Mouse (Mus musculus) liver, postnatal 0 days (tissue): ENCODE measurements around the gene Slc8a3. TPM values are rescaled to one million over a fixed set of nuclear protein-coding genes. Genes with fewer than 3 reads are reported as not detected.

Source experiments
- ATAC-seq: fragments of 200-750 bp; cut with Nextera tagmentation; 2 replicates; pipeline ENCODE4 v1.8.0; 2017; ENCODE audit warnings: mild to moderate bottlenecking, moderate library complexity
- DNase-seq: peaks from one replicate; pipeline ENCODE4 v3.0.0-alpha.2; 2016
- H3K27ac ChIP-seq: fragments of 300-500 bp; sonication (generic); 2 replicates; pipeline ENCODE4 v1.5.1; 2014; ENCODE audit warnings: antibody characterized with exemption, moderate library complexity, mild to moderate bottlenecking, low read depth
- H3K27me3 ChIP-seq: fragments of 300-500 bp; sonication (generic); 2 replicates; pipeline ENCODE4 v1.6.1; 2014; ENCODE audit warnings: low read length, control low read depth, mixed read lengths; ENCODE audit not compliant: insufficient read depth
- H3K36me3 ChIP-seq: fragments of 300-500 bp; sonication (generic); replicated peaks from 2 replicates; pipeline ENCODE4 v1.6.1; 2014; ENCODE audit warnings: mild to moderate bottlenecking, control low read depth, low read length, moderate library complexity, mixed read lengths; ENCODE audit not compliant: insufficient read depth
- H3K4me1 ChIP-seq: fragments of 300-500 bp; sonication (generic); 2 replicates; pipeline ENCODE4 v1.6.1; 2014; ENCODE audit warnings: antibody characterized with exemption, mild to moderate bottlenecking, control low read depth; ENCODE audit not compliant: insufficient read depth
- H3K4me2 ChIP-seq: fragments of 300-500 bp; sonication (generic); 2 replicates; pipeline ENCODE4 v1.6.1; 2014; ENCODE audit warnings: low read depth, mild to moderate bottlenecking, low read length, moderate library complexity, mixed read lengths
- H3K4me3 ChIP-seq: fragments of 300-500 bp; sonication (generic); 2 replicates; pipeline ENCODE4 v1.5.1; 2014; ENCODE audit warnings: low read depth, low read length
- H3K9ac ChIP-seq: fragments of 300-500 bp; sonication (generic); replicated peaks from 2 replicates; pipeline ENCODE4 v1.6.1; 2014; ENCODE audit warnings: mild to moderate bottlenecking, moderate library complexity
- H3K9me3 ChIP-seq: fragments of 300-500 bp; sonication (generic); 2 replicates; pipeline ENCODE4 v1.6.1; 2016; ENCODE audit warnings: mild to moderate bottlenecking, control low read depth, low read length, mixed read lengths
- CTCF ChIP-seq: sonication (generic); IDR thresholded peaks from 2 replicates; pipeline ENCODE4 v1.5.1; 2016; ENCODE audit warnings: antibody characterized with exemption, low read depth
- EP300 ChIP-seq: IDR thresholded peaks from 2 replicates; pipeline ENCODE4 v1.6.1; 2016; ENCODE audit warnings: antibody characterized with exemption, low read depth, mild to moderate bottlenecking
- WGBS: fragments of 180-500 bp; shearing (Covaris S2); extraction: QIAGEN DNeasy Blood & Tissue Kit; methylation state at CpG from one replicate; pipeline ENCODE4 v1.1.7; 2014; ENCODE audit not compliant: insufficient replicate concordance; 5-methylcytosine and 5-hydroxymethylcytosine counted together
- polyA plus RNA-seq: library from polyadenylated mRNA; unstranded; fragments of >200 nt; fragmentation: Nextera tagmentation; extraction: Ambion mirVana; gene quantifications from 2 replicates; pipeline ENCODE4 v1.2.1, GENCODE M21; 2015

Gene Slc8a3
- polyA plus RNA-seq, 1 experiment from 2014 or later: 0.05 TPM

- H3K4me1 ChIP-seq: no peaks in the 10 kb centered on the region
- no peak overlapping the region for H3K4me3 ChIP-seq
- 78% methylated on average over 4 of the region's 4 CpGs for WGBS
- H3K27ac ChIP-seq: no peak overlapping the region
- DNase-seq (no peak), ATAC-seq (no peak)
- no peaks in the 10 kb centered on the region for H3K27me3 ChIP-seq
- 0 out of 2 replicates have a peak, but pooled peaks cover 3% of the 10 kb centered on the region for H3K36me3 ChIP-seq
- no peak for TF ChIP-seq EP300
- TF ChIP-seq CTCF: no peak
- no peak overlapping the region for H3K9ac ChIP-seq
- H3K4me2 ChIP-seq: no peak overlapping the region
- no peaks in the 10 kb centered on the region for H3K9me3 ChIP-seq
These were observed 159.1 kb downstream of the Slc8a3 start for GRCm38 (mm10) chr12:81173893-81174292.

GRCm38 (mm10) chr12:81173011-81173410 is 160.0 kb downstream of the Slc8a3 start:
- no peak for TF ChIP-seq CTCF
- no peak for TF ChIP-seq EP300
- WGBS: 61% methylated on average over 3 of the region's 3 CpGs
- Histone ChIP-seq H3K9me3 (no peaks in the 10 kb centered on the region), H3K4me3 (no peak overlapping the region), H3K9ac (no peak overlapping the region), H3K36me3 (0 out of 2 replicates have a peak, but pooled peaks cover 3% of the 10 kb centered on the region), H3K27me3 (no peaks in the 10 kb centered on the region), H3K4me1 (no peaks in the 10 kb centered on the region), H3K27ac (no peak overlapping the region), H3K4me2 (no peak overlapping the region)
- ATAC-seq (no peak), DNase-seq (no peak)

DNA sequence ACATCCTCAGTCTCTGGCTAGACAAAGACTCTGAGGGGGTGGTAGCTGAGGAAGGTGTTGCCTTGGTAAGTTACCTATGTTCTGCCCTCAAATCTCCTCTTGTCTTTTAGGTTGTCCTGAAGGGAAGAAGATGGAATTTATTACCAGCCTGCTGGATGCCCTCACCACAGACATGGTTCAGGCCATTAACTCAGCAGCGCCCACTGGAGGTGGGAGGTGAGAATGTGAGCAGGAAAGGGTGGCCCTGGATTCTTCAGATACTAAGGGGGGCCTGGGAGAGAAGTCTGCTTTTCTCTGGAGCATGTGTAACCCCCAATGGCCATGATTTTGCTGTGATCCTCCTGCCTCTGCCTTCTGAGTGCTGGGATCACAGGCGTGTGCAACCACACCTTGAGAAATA is 162.9 kb downstream of the Slc8a3 start:
- Histone ChIP-seq H3K27me3 (no peaks in the 10 kb centered on the region), H3K4me3 (no peak overlapping the region), H3K4me1 (no peaks in the 10 kb centered on the region), H3K9ac (no peak overlapping the region), H3K36me3 (0 out of 2 replicates have a peak, but pooled peaks cover 8% of the 10 kb centered on the region), H3K4me2 (no peak overlapping the region), H3K9me3 (no peaks in the 10 kb centered on the region), H3K27ac (no peak overlapping the region)
- no peak for DNase-seq
- 73% methylated on average over 2 of the region's 2 CpGs for WGBS
- TF ChIP-seq EP300 (no peak), CTCF (peak; percentile 51)
- no peak for ATAC-seq

- H3K9ac ChIP-seq: no peak overlapping the region
- 66% methylated on average over 2 of the region's 2 CpGs for WGBS
- no peaks in the 10 kb centered on the region for H3K4me1 ChIP-seq
- no peak overlapping the region for H3K4me3 ChIP-seq
- H3K27ac ChIP-seq: no peak overlapping the region
- H3K27me3 ChIP-seq: no peaks in the 10 kb centered on the region
- H3K4me2 ChIP-seq: no peak overlapping the region
- H3K9me3 ChIP-seq: no peaks in the 10 kb centered on the region
- no peak for DNase-seq
- TF ChIP-seq CTCF (peak; percentile 24; the same call in 1 of the 2 replicates), EP300 (no peak)
- no peak for ATAC-seq
- H3K36me3 ChIP-seq: 0 out of 2 replicates have a peak, but pooled peaks cover 8% of the 10 kb centered on the region
These were observed 164.5 kb downstream of the Slc8a3 start for GRCm38 (mm10) chr12:81168494-81168893.

DNA sequence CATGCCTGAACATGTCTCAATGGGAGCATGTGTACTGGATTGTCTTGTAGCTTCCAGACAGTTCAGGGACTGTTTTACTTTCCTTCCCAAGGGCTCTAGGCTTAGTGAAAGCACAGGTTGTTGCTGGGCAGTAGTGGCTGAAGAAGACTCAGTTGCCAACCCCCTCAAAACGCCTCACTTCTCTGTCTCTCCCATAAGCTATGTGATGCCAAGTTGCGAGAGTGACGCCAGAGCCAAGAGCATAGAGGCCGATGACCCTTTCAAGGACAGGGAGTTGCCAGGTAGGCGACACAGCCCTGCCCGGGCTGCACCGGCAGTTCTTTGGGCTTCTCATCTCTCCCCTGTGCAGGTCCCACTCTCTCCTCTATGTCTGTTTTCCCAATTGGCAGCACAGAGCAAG is 164.9 kb downstream of the Slc8a3 start:
- no peaks in the 10 kb centered on the region for H3K27me3 ChIP-seq
- DNase-seq (no peak), ATAC-seq (no peak; the same call in 1 of the 2 replicates)
- H3K4me2 ChIP-seq: no peak overlapping the region
- H3K4me3 ChIP-seq: no peak overlapping the region
- TF ChIP-seq EP300 (no peak), CTCF (no peak)
- 0 out of 2 replicates have a peak, but pooled peaks cover 8% of the 10 kb centered on the region for H3K36me3 ChIP-seq
- 87% methylated on average over 7 of the region's 7 CpGs for WGBS
- H3K9me3 ChIP-seq: no peaks in the 10 kb centered on the region
- no peak overlapping the region for H3K9ac ChIP-seq
- no peak overlapping the region for H3K27ac ChIP-seq
- no peaks in the 10 kb centered on the region for H3K4me1 ChIP-seq

DNA sequence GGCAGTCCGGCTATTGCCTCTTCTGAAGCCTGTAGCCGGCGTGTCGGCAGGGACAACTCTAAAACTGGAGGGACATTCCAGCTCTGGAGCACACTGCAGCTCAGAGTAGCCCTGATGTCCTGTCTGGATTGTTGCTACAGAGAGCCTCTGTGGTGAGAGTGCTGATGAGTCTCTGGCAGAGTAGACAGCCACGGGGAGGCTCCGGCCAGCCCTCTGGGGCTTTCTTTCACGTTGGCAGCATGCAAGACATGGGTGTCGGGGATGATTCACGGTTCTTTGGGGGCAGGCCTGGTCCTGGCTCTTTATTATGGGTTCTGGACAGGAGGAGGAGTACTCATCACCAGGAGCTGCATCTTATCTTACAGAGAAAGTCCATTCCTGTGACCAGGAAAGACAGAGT is 165.8 kb downstream of the Slc8a3 start:
- Histone ChIP-seq H3K36me3 (0 out of 2 replicates have a peak, but pooled peaks cover 8% of the 10 kb centered on the region), H3K4me2 (no peak overlapping the region), H3K27me3 (no peaks in the 10 kb centered on the region), H3K9me3 (no peaks in the 10 kb centered on the region), H3K9ac (no peak overlapping the region), H3K27ac (no peak overlapping the region), H3K4me3 (no peak overlapping the region), H3K4me1 (no peaks in the 10 kb centered on the region)
- no peak for DNase-seq
- 79% methylated on average over 9 of the region's 9 CpGs for WGBS
- no peak for TF ChIP-seq CTCF
- no peak for TF ChIP-seq EP300
- no peak for ATAC-seq
